Comparison of ENCODE assay signal across 8 mouse cellular contexts in the genomic region with DNA sequence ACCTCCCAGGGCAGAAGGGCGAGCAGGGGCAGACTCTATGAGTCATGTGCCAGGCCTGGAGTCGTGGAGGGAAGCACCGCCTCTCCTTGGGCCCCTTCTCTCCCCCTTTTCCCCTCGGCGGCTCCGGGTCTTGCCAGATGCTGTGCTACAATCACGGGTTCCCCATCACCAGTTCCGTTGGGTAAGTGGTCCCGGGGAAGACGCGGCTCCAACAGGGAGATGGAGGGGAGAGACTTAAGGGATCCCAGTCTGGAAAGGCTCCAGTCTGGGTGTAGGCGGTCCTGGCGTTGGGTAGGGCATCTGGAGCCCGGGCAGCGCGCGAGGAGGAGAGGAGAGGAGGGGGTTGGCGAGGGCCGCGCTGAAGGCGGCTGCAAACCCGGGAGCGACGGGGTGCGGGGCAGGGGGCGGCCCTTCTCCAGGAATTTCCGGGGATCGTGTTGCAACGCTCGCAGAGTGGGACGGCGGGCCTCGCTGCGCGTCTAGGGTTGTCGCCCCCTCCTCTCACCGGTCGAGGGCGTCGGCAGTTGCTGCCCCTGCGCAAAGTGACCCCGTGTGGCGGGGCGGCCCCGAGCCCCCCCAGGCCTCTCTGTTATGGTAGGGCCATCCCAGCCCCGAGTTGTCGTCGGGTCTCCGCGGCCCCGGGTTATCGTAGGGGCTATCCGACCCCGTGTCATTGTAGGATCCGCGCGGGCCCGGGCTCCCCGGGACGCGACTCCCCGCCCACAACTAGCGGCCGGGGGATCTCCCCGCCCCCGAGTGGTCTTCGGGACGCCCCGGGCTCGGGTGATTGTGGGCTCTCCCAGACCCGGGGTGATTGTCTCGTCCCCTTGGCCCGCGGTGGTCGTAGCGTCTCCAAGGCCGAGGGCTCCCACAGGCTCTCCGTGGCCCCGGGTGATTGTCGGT. TPM values are rescaled to one million over a fixed set of nuclear protein-coding genes. Genes with fewer than 3 reads are reported as not detected.
DNase-seq lines count a peak whose midpoint lies in the region; ATAC-seq and TF ChIP-seq lines count a peak whose summit lies in the region.

A gene (plus strand): TSS at position 100 of the 903 bp plus-strand sequence.

- WGBS in hindbrain, embryonic 16.5 days, result under 1% methylated on average over 74 of the region's 80 CpGs

- peak; percentile 90 for DNase-seq in NIH3T3 (ENCODE audit: low read depth)
- peak; percentile 84 for DNase-seq in gastrocnemius, postnatal 14 days
- peak; percentile 59 to 76 for DNase-seq in left cerebral cortex, adult 2 months (ENCODE audit: extremely low spot score in 1 of 2, low spot score in 2 of 2)
- DNase-seq in lung, postnatal 36 days, result peak; percentile 67
- peak; percentile 57 to 62 for DNase-seq in right cerebral cortex, adult 2 months (ENCODE audit: low spot score in 2 of 2)
- no peak for DNase-seq in spleen, postnatal 10 days (ENCODE audit: low spot score in 2 of 2)

- TF ChIP-seq CTCF in cortical plate, adult 2 months (IDR thresholded peaks at IDR 0.05; ENCODE audit: extremely low read depth, insufficient read depth, low read length), result no peak
- TF ChIP-seq CTCF in left cerebral cortex, adult 2 months (IDR thresholded peaks at IDR 0.05), result no peak

- no peaks in the 10 kb centered on the region for H3K27me3 ChIP-seq in hindbrain, embryonic 16.5 days (replicated peaks; ENCODE audit: control insufficient read depth, insufficient read depth, low read length)

- no peaks in the 10 kb centered on the region for H3K9me3 ChIP-seq in hindbrain, embryonic 16.5 days (ENCODE audit: control insufficient read depth, low read length)

- H3K36me3 ChIP-seq in hindbrain, embryonic 16.5 days (ENCODE audit: control insufficient read depth, insufficient read depth, low read length), result peaks cover 9% of the 10 kb centered on the region; the same call in 1 of the 2 replicates

- H3K4me3 ChIP-seq in cortical plate, adult 2 months (ENCODE audit: insufficient read depth, low read length), result peak within 1 kb of the TSS; percentile 48
- H3K4me3 ChIP-seq in hindbrain, embryonic 16.5 days (ENCODE audit: low read length), result peak within 1 kb of the TSS; percentile 78
- peak within 1 kb of the TSS; percentile 76 for H3K4me3 ChIP-seq in left cerebral cortex, adult 2 months

- TF ChIP-seq POLR2A in cortical plate, adult 2 months (IDR thresholded peaks at IDR 0.05; ENCODE audit: extremely low read depth, insufficient read depth, low read length), result 0 out of 2 replicates have a peak, but pooled peaks have one; percentile 36

- peak within 1 kb of the TSS; percentile 90 for H3K27ac ChIP-seq in cortical plate, adult 2 months (ENCODE audit: insufficient read depth, low read length)
- H3K27ac ChIP-seq in hindbrain, embryonic 16.5 days (ENCODE audit: low read depth, low read length), result peak within 1 kb of the TSS; percentile 89
- peak within 1 kb of the TSS; percentile 94 for H3K27ac ChIP-seq in left cerebral cortex, adult 2 months

- ATAC-seq in hindbrain, embryonic 16.5 days, result peak; percentile 80

- H3K9ac ChIP-seq in hindbrain, embryonic 16.5 days (ENCODE audit: low read depth, low read length), result peak within 1 kb of the TSS; percentile 93

- peak within 1 kb of the TSS; percentile 70 for H3K4me2 ChIP-seq in hindbrain, embryonic 16.5 days (ENCODE audit: low read length)

- peaks cover 4% of the 10 kb centered on the region; the same call in 1 of the 2 replicates for H3K4me1 ChIP-seq in cortical plate, adult 2 months (ENCODE audit: control insufficient read depth, insufficient read depth, low read length)
- peaks cover 13% of the 10 kb centered on the region for H3K4me1 ChIP-seq in hindbrain, embryonic 16.5 days (ENCODE audit: control insufficient read depth, insufficient read depth, low read depth, low read length)

- intact Hi-C loops in gastrocnemius, postnatal 14 days (cut with DNase I; ENCODE audit: low total_unique reads), result no loop called here
- intact Hi-C loops in left cerebral cortex, adult 2 months (cut with DNase I), result no loop called here

RNA-seq across cellular contexts. Expression of the gene that starts here (rescaled TPM):
- 46.6 and 56.0 TPM in 2 replicates for polyA plus RNA-seq in cortical plate, adult 2 months (2012; rRNA removed)
- 10 to 100 TPM; 10.2 to 14.1 TPM for total RNA-seq in gastrocnemius, postnatal 14 days (2021)
- 57.3 and 60.3 TPM in 2 replicates for polyA plus RNA-seq in hindbrain, embryonic 16.5 days (2015; fragmentation: Nextera tagmentation; extraction: Ambion mirVana)
- total RNA-seq in left cerebral cortex, adult 2 months (2021), result 10 to 100 TPM; 19.0 to 19.7 TPM

Comparison
In these comparisons a context has a peak if more than half of its experiments do, and no peak if none do; other contexts are left out.
1. DNase-seq: peak in NIH3T3 (single experiment), gastrocnemius, postnatal 14 days (single experiment), left cerebral cortex, adult 2 months (2 of 2), lung, postnatal 36 days (single experiment) and right cerebral cortex, adult 2 months (2 of 2); none in spleen, postnatal 10 days (0 of 2).
2. Peak in every context shown above with its lines, with median percentiles within 50 percentile points of each other: H3K27ac ChIP-seq and H3K4me3 ChIP-seq.